Mouse (Mus musculus) forebrain, embryonic 12.5 days (tissue): ENCODE data around the gene Fdxr. TPM values are rescaled to one million over a fixed set of nuclear protein-coding genes. Genes with fewer than 3 reads are reported as not detected.

Experiments
- ATAC-seq: fragments of 200-750 bp; cut with Nextera tagmentation; 2 replicates; pipeline ENCODE4 v1.8.0; 2017; ENCODE audit warnings: moderate TSS enrichment; ENCODE audit not compliant: low FRiP score
- H3K27ac ChIP-seq: fragments of 300-500 bp; sonication (generic); 2 replicates; pipeline ENCODE4 v1.5.1; 2016; ENCODE audit warnings: mild to moderate bottlenecking
- H3K27me3 ChIP-seq: fragments of 300-500 bp; sonication (generic); 2 replicates; pipeline ENCODE4 v1.6.1; 2016; ENCODE audit warnings: mild to moderate bottlenecking
- H3K36me3 ChIP-seq: fragments of 300-500 bp; sonication (generic); replicated peaks from 2 replicates; pipeline ENCODE4 v1.6.1; 2016; ENCODE audit warnings: mild to moderate bottlenecking
- H3K4me1 ChIP-seq: fragments of 300-500 bp; sonication (generic); 2 replicates; pipeline ENCODE4 v1.6.1; 2016
- H3K4me2 ChIP-seq: fragments of 300-500 bp; sonication (generic); 2 replicates; pipeline ENCODE4 v1.6.1; 2016; ENCODE audit warnings: mild to moderate bottlenecking, moderate library complexity
- H3K4me3 ChIP-seq: fragments of 300-500 bp; sonication (generic); replicated peaks from 2 replicates; pipeline ENCODE4 v1.5.1; 2016; ENCODE audit warnings: mild to moderate bottlenecking
- H3K9ac ChIP-seq: fragments of 300-500 bp; sonication (generic); 2 replicates; pipeline ENCODE4 v1.6.1; 2016; ENCODE audit warnings: mild to moderate bottlenecking
- H3K9me3 ChIP-seq: fragments of 300-500 bp; sonication (generic); 2 replicates; pipeline ENCODE4 v1.6.1; 2016
- WGBS: fragments of 180-500 bp; shearing (Covaris S2); methylation state at CpG from one replicate; pipeline ENCODE4 v1.1.7; 2016; 5-methylcytosine and 5-hydroxymethylcytosine counted together
- polyA plus RNA-seq: library from polyadenylated mRNA; unstranded; fragments of >200 nt; fragmentation: Nextera tagmentation; extraction: Ambion mirVana; gene quantifications from 2 replicates; pipeline ENCODE4 v1.2.1, GENCODE M21; 2016

The Fdxr gene
- polyA plus RNA-seq, 1 experiment from 2014 or later, result 16.9 TPM

DNA sequence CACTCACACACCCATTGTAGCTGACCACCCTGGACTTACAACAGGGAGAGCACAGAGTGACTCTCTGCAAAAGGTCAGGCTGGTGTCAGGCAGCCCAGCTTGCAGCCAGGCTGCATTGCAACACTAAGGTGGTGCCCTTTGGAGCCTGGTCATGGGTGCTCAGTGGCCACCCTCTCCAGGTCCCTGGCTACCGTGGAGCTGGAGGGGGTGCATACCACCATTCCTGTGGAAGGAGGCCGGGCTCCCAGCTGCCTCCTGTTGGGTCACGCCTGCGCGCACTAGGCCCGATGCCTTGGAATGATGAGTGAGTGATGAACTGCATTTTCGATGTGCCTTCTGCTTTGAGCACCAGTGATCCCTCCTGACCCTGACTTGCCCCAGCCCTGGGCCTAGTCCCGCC lies 32.0 kb downstream of the Fdxr start:
- no peak for ATAC-seq
- no peak overlapping the region for H3K9ac ChIP-seq
- H3K4me2 ChIP-seq, result no peak overlapping the region
- 94% methylated on average over 8 of the region's 8 CpGs for WGBS
- H3K27ac ChIP-seq, result no peak overlapping the region
- peaks cover 38% of the 10 kb centered on the region for H3K4me1 ChIP-seq
- H3K36me3 ChIP-seq, result peaks cover 17% of the 10 kb centered on the region
- peaks cover 40% of the 10 kb centered on the region for H3K27me3 ChIP-seq
- H3K9me3 ChIP-seq, result no peaks in the 10 kb centered on the region
- no peak overlapping the region for H3K4me3 ChIP-seq

- ATAC-seq, result no peak
- no peak overlapping the region for H3K9ac ChIP-seq
- peaks cover 17% of the 10 kb centered on the region for H3K36me3 ChIP-seq
- WGBS, result 93% methylated on average over 12 of the region's 12 CpGs
- no peak overlapping the region for H3K4me2 ChIP-seq
- H3K27ac ChIP-seq, result no peak overlapping the region
- no peaks in the 10 kb centered on the region for H3K9me3 ChIP-seq
- H3K27me3 ChIP-seq, result peaks cover 29% of the 10 kb centered on the region
- H3K4me3 ChIP-seq, result no peak overlapping the region
- H3K4me1 ChIP-seq, result peaks cover 33% of the 10 kb centered on the region
Measured at GRCm38 (mm10) chr11:115243783-115244182, 33.1 kb downstream of the Fdxr start.

DNA sequence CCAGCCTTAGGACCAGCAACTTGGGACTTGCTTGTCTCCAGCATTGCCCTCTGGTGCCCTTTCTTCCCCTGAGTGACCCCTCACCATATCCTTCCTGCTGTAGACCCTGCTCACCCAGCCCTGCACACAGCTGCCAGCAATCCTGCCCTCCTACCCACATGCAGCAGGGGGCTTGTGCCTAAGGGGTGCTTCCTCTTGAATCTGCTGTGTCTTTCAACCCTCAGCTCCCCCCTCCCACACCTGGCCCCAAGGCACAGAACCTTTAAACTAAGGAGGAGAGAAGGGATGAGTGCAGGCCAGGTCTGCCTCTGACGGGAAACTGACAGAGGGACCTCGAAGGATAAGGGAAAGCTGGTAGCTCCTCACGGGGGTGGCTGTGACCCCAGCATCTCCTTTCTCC lies 34.1 kb downstream of the Fdxr start:
- Histone ChIP-seq H3K27ac (no peak overlapping the region), H3K9ac (no peak overlapping the region), H3K4me1 (peaks cover 23% of the 10 kb centered on the region), H3K27me3 (peaks cover 19% of the 10 kb centered on the region), H3K9me3 (no peaks in the 10 kb centered on the region), H3K4me2 (no peak overlapping the region), H3K36me3 (peaks cover 17% of the 10 kb centered on the region), H3K4me3 (no peak overlapping the region)
- ATAC-seq, result no peak
- 74% methylated on average over 3 of the region's 3 CpGs for WGBS

DNA sequence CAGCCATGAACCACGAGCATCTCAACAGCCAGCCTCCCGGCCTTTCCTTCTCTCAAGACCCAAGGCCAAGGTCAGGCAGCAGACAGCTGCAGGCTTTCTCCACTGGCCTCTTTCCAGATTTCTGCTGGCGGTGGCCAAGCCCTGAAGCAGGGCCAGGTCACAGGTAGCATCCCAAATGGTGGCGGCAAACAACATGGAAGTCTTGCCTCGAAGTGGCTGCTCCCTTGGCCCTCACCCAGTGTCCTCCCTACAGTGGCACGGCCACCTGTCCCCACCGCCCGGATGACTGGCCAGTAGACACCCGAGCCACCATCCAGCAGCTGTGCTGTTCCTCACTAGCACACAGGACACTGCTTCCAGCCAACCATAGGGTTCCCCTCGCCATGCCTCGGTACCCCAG lies 35.4 kb downstream of the Fdxr start:
- Histone ChIP-seq H3K4me3 (no peak overlapping the region), H3K9ac (no peak overlapping the region), H3K4me1 (peaks cover 12% of the 10 kb centered on the region), H3K36me3 (peaks cover 17% of the 10 kb centered on the region), H3K27ac (no peak overlapping the region), H3K27me3 (peaks cover 6% of the 10 kb centered on the region; the same call in 1 of the 2 replicates), H3K9me3 (no peaks in the 10 kb centered on the region), H3K4me2 (no peak overlapping the region)
- WGBS, result 91% methylated on average over 11 of the region's 11 CpGs
- ATAC-seq, result no peak

DNA sequence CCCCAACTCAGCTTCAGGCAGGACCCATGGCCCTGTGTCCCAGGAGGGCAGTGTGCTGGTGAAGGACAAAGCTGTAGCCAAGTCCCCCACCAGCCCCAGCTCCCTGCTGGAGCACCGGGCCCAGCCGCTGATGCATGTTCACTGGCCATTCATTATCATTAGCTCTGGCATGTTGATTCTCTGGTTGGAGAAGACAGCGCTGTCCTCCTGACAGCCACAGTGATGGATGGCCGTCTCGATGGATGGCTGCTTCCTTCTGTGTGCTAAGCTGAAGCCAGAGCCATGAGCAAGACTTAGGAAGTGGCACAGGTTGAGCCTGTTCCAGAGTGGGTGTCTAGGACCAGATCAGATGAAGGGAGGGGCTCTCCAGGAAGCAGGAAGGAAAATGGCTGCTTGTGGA lies 40.3 kb downstream of the Fdxr start:
- peaks cover 44% of the 10 kb centered on the region for H3K4me1 ChIP-seq
- no peaks in the 10 kb centered on the region; the same call in none of the 2 replicates for H3K27me3 ChIP-seq
- H3K27ac ChIP-seq, result no peak overlapping the region
- no peaks in the 10 kb centered on the region for H3K36me3 ChIP-seq
- no peaks in the 10 kb centered on the region for H3K9me3 ChIP-seq
- WGBS, result 59% methylated on average over 5 of the region's 5 CpGs
- H3K9ac ChIP-seq, result no peak overlapping the region
- ATAC-seq, result no peak
- H3K4me3 ChIP-seq, result no peak overlapping the region
- no peak overlapping the region for H3K4me2 ChIP-seq

DNA sequence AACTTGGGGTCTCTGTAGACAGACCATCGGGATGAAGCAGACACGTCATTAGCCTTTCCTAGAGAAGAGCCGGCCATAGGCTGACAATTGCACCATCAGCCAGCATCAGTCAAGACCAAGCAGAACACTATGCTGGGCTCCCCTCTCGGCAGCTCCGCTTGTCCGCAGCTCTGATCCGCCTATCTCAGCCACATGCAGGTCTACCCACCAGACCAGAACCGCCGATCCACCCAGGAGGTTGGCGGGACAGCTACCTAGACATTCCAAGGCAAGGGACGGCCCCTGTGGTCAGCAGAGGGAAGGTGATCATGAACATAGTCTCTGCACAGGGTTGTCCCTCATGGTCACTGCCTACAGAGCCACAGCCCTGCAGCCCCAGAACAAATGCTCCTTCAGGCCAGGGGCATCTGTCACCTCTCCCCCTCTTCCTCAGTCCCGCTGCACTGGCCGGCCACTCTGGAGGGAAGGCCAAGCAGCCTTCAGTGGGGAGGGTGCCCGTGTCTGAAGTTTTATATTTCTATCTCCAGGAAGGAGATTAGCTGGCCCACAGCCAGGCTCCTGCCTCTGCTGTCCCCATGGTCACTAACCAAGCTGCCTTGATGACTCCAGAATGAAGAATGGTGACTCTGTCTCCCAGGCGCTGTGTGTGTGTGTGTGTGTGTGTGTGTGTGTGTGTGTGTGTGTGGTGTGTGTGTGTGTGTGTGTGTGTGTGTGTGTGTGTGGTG lies 42.4 kb downstream of the Fdxr start:
- ATAC-seq, result no peak

DNA sequence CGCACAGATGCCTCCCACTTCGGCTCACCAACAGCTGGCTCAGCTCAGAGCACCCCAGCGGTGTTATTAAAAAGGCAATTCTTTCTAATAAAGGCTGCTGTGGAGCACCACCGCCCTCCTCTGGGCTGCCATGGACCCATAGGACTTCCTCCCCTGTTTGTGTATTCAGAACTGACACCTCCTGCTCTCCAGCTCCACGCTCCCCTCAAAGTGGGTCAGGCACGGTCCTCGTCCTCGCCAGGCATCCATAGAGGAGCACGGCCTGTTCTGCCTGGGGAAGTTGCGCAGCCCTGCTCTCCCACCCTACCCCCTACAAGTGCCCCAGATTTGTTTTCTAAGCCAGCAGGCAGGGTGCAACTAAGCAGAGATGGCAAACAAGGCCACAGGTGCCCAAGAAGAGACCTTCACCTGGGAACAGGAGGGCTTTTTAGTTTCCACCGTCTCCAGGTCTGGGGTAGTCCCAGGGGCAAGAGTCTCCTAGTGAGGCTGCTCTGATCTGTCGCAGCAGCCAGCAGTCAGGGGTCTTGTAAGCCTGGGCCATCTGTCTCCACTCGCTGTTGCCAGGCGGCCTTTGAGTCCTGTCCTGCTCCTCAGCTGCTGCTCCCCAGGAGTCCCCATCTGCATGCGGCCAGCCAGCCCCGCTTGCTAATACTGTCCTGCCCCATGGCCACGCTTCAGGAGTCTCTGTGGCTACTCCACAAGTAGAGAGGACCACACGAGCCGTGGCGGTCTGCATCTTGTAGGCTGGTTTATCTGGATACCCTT lies 43.1 kb downstream of the Fdxr start:
- ATAC-seq, result no peak
- Histone ChIP-seq H3K4me2 (no peak overlapping the region), H3K27ac (peak overlapping the region; percentile 46; the same call in 1 of the 2 replicates), H3K9me3 (no peaks in the 10 kb centered on the region), H3K4me1 (peaks cover 60% of the 10 kb centered on the region), H3K27me3 (peaks cover 3% of the 10 kb centered on the region), H3K9ac (no peak overlapping the region), H3K4me3 (no peak overlapping the region), H3K36me3 (no peaks in the 10 kb centered on the region)
- WGBS, result 54% methylated on average over 20 of the region's 20 CpGs

More for the DNA sequence above, 42.4 kb downstream of the Fdxr start:
- no peak overlapping the region for H3K27ac ChIP-seq
- H3K9ac ChIP-seq, result no peak overlapping the region
- H3K27me3 ChIP-seq, result no peaks in the 10 kb centered on the region; the same call in 1 of the 2 replicates
- H3K36me3 ChIP-seq, result no peaks in the 10 kb centered on the region
- H3K4me3 ChIP-seq, result no peak overlapping the region
- H3K4me2 ChIP-seq, result no peak overlapping the region
- 78% methylated on average over 15 of the region's 15 CpGs for WGBS
- H3K9me3 ChIP-seq, result no peaks in the 10 kb centered on the region
- H3K4me1 ChIP-seq, result peaks cover 52% of the 10 kb centered on the region

DNA sequence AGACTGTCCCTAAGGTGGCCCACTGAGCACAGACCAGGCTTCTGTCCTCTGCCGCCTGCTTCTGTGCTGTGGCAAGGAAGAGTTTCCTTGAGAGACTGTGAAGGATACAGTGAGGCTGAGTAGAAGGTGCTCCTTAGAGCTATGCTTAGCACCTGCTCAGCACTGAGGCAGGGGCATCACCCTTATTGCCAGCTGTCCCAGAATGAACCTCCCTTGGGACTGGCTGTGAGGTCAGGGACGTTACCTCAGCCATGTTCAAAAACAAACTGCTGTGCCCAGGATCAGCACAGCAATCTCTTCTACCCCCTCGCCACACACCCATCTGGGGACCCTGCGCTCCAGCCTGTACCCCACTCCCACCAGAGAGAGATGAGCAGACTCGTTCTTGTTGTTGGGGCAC lies 44.0 kb downstream of the Fdxr start:
- no peak for ATAC-seq
- H3K27ac ChIP-seq, result 0 out of 2 replicates have a peak overlapping the region, but pooled peaks have one; percentile 13
- H3K36me3 ChIP-seq, result no peaks in the 10 kb centered on the region
- no peak overlapping the region for H3K4me3 ChIP-seq
- H3K4me1 ChIP-seq, result peaks cover 68% of the 10 kb centered on the region
- WGBS, result 77% methylated on average over 5 of the region's 5 CpGs
- H3K27me3 ChIP-seq, result peaks cover 3% of the 10 kb centered on the region
- H3K9me3 ChIP-seq, result no peaks in the 10 kb centered on the region
- H3K4me2 ChIP-seq, result no peak overlapping the region
- no peak overlapping the region for H3K9ac ChIP-seq

DNA sequence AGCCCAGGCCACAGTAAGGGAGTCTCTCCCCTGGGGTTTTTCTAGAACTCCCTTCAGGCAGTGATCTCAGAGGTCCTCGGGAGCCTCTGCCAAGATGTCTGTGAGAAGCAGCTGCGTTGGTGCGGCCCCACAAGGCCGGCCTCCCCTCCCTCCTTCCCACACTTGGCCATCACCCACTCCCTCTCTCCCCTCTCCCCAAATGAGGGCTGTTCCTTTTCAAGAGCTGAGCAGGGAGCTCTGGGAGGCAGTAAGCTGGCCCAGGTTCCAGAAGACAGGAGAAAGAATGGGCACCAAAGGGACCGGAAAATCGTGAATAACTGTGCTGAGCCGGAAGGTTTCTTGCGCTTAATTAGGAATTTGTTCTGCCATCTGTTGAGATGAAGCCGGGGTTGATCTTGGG lies 44.9 kb downstream of the Fdxr start:
- WGBS, result 44% methylated on average over 9 of the region's 9 CpGs
- H3K27me3 ChIP-seq, result peaks cover 3% of the 10 kb centered on the region
- H3K27ac ChIP-seq, result peak overlapping the region; percentile 66
- H3K4me1 ChIP-seq, result peaks cover 77% of the 10 kb centered on the region
- no peak overlapping the region for H3K4me3 ChIP-seq
- no peak overlapping the region for H3K9ac ChIP-seq
- H3K9me3 ChIP-seq, result no peaks in the 10 kb centered on the region
- H3K4me2 ChIP-seq, result no peak overlapping the region
- ATAC-seq, result no peak
- no peaks in the 10 kb centered on the region for H3K36me3 ChIP-seq

DNA sequence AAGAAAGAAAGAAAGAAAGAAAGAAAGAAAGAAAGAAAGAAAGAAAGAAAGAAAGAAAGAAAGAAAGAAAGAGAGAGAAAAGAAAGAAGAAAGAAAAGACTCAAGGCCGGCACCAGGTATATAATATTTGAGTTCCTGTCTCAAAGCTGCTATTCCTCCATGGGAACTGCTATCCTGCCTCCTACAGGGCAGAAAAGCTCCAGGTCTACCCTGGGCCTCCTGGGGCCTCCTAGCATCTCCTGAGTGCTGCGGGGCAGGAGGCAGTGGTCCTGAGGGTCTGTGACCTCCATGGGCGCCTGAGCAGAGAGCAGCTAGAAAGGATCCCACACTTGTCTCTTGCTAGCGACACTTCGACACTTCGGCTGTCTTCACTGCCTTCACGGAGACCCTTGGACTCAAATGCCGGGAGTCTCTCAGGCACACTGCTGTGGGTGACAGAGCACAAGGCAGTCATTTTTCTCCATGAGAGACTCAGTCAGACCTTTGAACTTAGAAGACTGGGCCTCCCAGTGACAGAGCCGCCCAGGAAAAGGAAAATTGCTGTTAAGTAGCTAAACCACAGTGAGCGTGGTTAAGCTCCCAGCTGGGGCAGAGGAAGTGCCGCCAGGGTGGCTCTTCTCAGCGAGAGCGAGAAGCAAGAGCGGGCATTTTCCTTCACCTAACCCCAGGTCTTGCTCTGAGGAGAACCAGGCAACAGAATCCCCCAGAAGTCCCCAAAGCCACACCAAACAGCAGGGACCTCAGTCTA lies 45.5 kb downstream of the Fdxr start:
- 66% methylated on average over 14 of the region's 14 CpGs for WGBS
- ATAC-seq, result no peak
- H3K27ac ChIP-seq, result peak overlapping the region; percentile 66
- peaks cover 3% of the 10 kb centered on the region for H3K27me3 ChIP-seq
- peaks cover 80% of the 10 kb centered on the region for H3K4me1 ChIP-seq
- no peaks in the 10 kb centered on the region for H3K36me3 ChIP-seq
- H3K4me3 ChIP-seq, result no peak overlapping the region
- H3K4me2 ChIP-seq, result no peak overlapping the region; the same call in 1 of the 2 replicates
- H3K9me3 ChIP-seq, result no peaks in the 10 kb centered on the region
- H3K9ac ChIP-seq, result no peak overlapping the region

- H3K4me2 ChIP-seq, result no peak overlapping the region
- no peak overlapping the region for H3K9ac ChIP-seq
- H3K27me3 ChIP-seq, result peaks cover 3% of the 10 kb centered on the region
- H3K9me3 ChIP-seq, result no peaks in the 10 kb centered on the region
- WGBS, result 50% methylated on average over 15 of the region's 15 CpGs
- no peaks in the 10 kb centered on the region for H3K36me3 ChIP-seq
- H3K4me1 ChIP-seq, result peaks cover 83% of the 10 kb centered on the region
- H3K27ac ChIP-seq, result no peak overlapping the region
- no peak overlapping the region for H3K4me3 ChIP-seq
- no peak for ATAC-seq
Measured at GRCm38 (mm10) chr11:115229021-115229930, 47.6 kb downstream of the Fdxr start.
